Mouse (Mus musculus) MEL (cell line): ENCODE data around the gene Plb1. TPM values are rescaled to one million over a fixed set of nuclear protein-coding genes. Genes with fewer than 3 reads are reported as not detected.

Experiments used
- DNase-seq: peaks from one replicate; pipeline ENCODE4 v3.0.0; 2011; ENCODE audit warnings: low read depth, low spot score
- H3K27ac ChIP-seq: 2 replicates; pipeline ENCODE4 v1.5.1; 2012; ENCODE audit warnings: low read depth, mild to moderate bottlenecking, control low read depth, low read length, moderate library complexity; ENCODE audit not compliant: control insufficient read depth
- H3K27me3 ChIP-seq, 2 experiments: fragments of 150-350 bp in 1 of 2; sonication (generic) in 1 of 2; 2 replicates each; pipeline ENCODE4 v1.6.1; 2012; ENCODE audit warnings: low read length in 2 of 2, mild to moderate bottlenecking in 2 of 2, improper control_type of control experiment in 1 of 2, moderate library complexity in 1 of 2; ENCODE audit not compliant: insufficient read depth in 2 of 2, control insufficient read depth in 1 of 2
- H3K36me3 ChIP-seq, 2 experiments: 2 replicates each; pipeline ENCODE4 v1.6.1; 2012 to 2014; ENCODE audit warnings: low read length in 2 of 2, improper control_type of control experiment in 1 of 2, inconsistent platforms in 1 of 2, mild to moderate bottlenecking in 1 of 2; ENCODE audit not compliant: insufficient read depth in 2 of 2, control insufficient read depth in 1 of 2
- H3K4me1 ChIP-seq, 2 experiments: fragments of 150-350 bp in 1 of 2; sonication (generic) in 1 of 2; 2 replicates each; pipeline ENCODE4 v1.6.1; 2012; ENCODE audit warnings: low read length in 2 of 2, improper control_type of control experiment in 1 of 2, mild to moderate bottlenecking in 1 of 2; ENCODE audit not compliant: insufficient read depth in 2 of 2, control insufficient read depth in 1 of 2
- H3K4me3 ChIP-seq, 2 experiments: fragments of 150-350 bp in 1 of 2; sonication (generic) in 1 of 2; 2 replicates each; pipeline ENCODE4 v1.5.1; 2012; ENCODE audit warnings: low read depth in 2 of 2, low read length in 2 of 2, mild to moderate bottlenecking in 2 of 2, moderate library complexity in 2 of 2, control low read depth in 1 of 2, improper control_type of control experiment in 1 of 2; ENCODE audit not compliant: control insufficient read depth in 1 of 2, insufficient read depth in 1 of 2
- H3K79me2 ChIP-seq: 2 replicates; pipeline ENCODE4 v1.6.1; 2012; ENCODE audit warnings: mild to moderate bottlenecking, low read length, moderate library complexity; ENCODE audit not compliant: control insufficient read depth, poor library complexity, insufficient read depth
- H3K9ac ChIP-seq: 2 replicates; pipeline ENCODE4 v1.6.1; 2012; ENCODE audit warnings: low read depth, mild to moderate bottlenecking, control low read depth, low read length, moderate library complexity; ENCODE audit not compliant: control insufficient read depth, poor library complexity, severe bottlenecking
- H3K9me3 ChIP-seq: fragments of 150-350 bp; sonication (generic); replicated peaks from 2 replicates; pipeline ENCODE4 v1.6.1; 2012; ENCODE audit warnings: mild to moderate bottlenecking, low read length, improper control_type of control experiment, moderate library complexity; ENCODE audit not compliant: insufficient read depth
- CHD2 ChIP-seq: IDR thresholded peaks from 2 replicates; pipeline ENCODE4 v1.6.1; 2011; ENCODE audit warnings: low read length, improper control_type of control experiment
- E2F4 ChIP-seq: IDR thresholded peaks from 2 replicates; pipeline ENCODE4 v1.6.1; 2011; ENCODE audit warnings: low read depth, low read length, improper control_type of control experiment, borderline replicate concordance
- GABPA ChIP-seq: IDR thresholded peaks from 2 replicates; pipeline ENCODE4 v1.6.1; 2012; ENCODE audit warnings: low read depth, mild to moderate bottlenecking, inconsistent platforms, low read length, improper control_type of control experiment, moderate library complexity
- JUND ChIP-seq: IDR thresholded peaks from 2 replicates; pipeline ENCODE4 v1.6.1; 2011; ENCODE audit warnings: low read depth, mild to moderate bottlenecking, improper control_type of control experiment, low read length
- KAT2A ChIP-seq: conservative IDR thresholded peaks from 2 replicates; pipeline ENCODE4 v1.6.1; 2012; ENCODE audit warnings: low read depth, low read length, improper control_type of control experiment, inconsistent platforms
- MAFK ChIP-seq: IDR thresholded peaks from 2 replicates; pipeline ENCODE4 v1.6.1; 2011; ENCODE audit warnings: low read depth, mild to moderate bottlenecking, low read length, improper control_type of control experiment, borderline replicate concordance
- MEF2A ChIP-seq: IDR thresholded peaks from 2 replicates; pipeline ENCODE4 v1.6.1; 2014; ENCODE audit warnings: low read depth, mild to moderate bottlenecking, inconsistent platforms, low read length, improper control_type of control experiment; ENCODE audit not compliant: poor library complexity, insufficient replicate concordance, severe bottlenecking; ENCODE audit errors: extremely low read depth
- MXI1 ChIP-seq: IDR thresholded peaks from 2 replicates; pipeline ENCODE4 v1.6.1; 2011; ENCODE audit warnings: mild to moderate bottlenecking, low read depth, low read length, improper control_type of control experiment
- MYB ChIP-seq: IDR thresholded peaks from 2 replicates; pipeline ENCODE4 v1.6.1; 2011; ENCODE audit warnings: mild to moderate bottlenecking, low read depth, low read length, improper control_type of control experiment
- MYC ChIP-seq: IDR thresholded peaks from 2 replicates; pipeline ENCODE4 v1.6.1; 2011; ENCODE audit warnings: low read depth, mild to moderate bottlenecking, low read length, improper control_type of control experiment, moderate library complexity
- NELFE ChIP-seq: IDR thresholded peaks from 2 replicates; pipeline ENCODE4 v1.6.1; 2011; ENCODE audit warnings: low read depth, low read length, improper control_type of control experiment
- NRF1 ChIP-seq: IDR thresholded peaks from 2 replicates; pipeline ENCODE4 v1.6.1; 2014; ENCODE audit warnings: low read depth, mild to moderate bottlenecking, inconsistent platforms, low read length, improper control_type of control experiment, moderate library complexity; ENCODE audit not compliant: poor library complexity, insufficient read depth, severe bottlenecking
- POLR2A ChIP-seq, 2 experiments: IDR thresholded peaks; 2 replicates each; pipeline ENCODE4 v1.6.1; 2011 to 2012; ENCODE audit warnings: low read length in 2 of 2, mild to moderate bottlenecking in 2 of 2, control low read depth in 1 of 2, improper control_type of control experiment in 1 of 2, low read depth in 1 of 2, moderate library complexity in 1 of 2; ENCODE audit not compliant: control insufficient read depth in 1 of 2, insufficient read depth in 1 of 2, poor library complexity in 1 of 2
- POLR2AphosphoS2 ChIP-seq: IDR thresholded peaks from 2 replicates; pipeline ENCODE4 v1.6.1; 2011; ENCODE audit warnings: low read length, improper control_type of control experiment
- POLR2AphosphoS5 ChIP-seq: IDR thresholded peaks from 2 replicates; pipeline ENCODE4 v1.6.1; 2012; ENCODE audit warnings: low read depth, borderline replicate concordance, mild to moderate bottlenecking, inconsistent platforms, low read length, moderate library complexity, mixed read lengths
- RCOR1 ChIP-seq: IDR thresholded peaks from 2 replicates; pipeline ENCODE4 v1.6.1; 2012; ENCODE audit warnings: low read depth, mild to moderate bottlenecking, inconsistent platforms, low read length, improper control_type of control experiment
- SMC3 ChIP-seq: IDR thresholded peaks from 2 replicates; pipeline ENCODE4 v1.6.1; 2011; ENCODE audit warnings: low read depth, low read length, improper control_type of control experiment
- TAL1 ChIP-seq: IDR thresholded peaks from 2 replicates; pipeline ENCODE4 v1.6.1; 2012; ENCODE audit warnings: mild to moderate bottlenecking, inconsistent platforms, low read length, moderate library complexity, mixed read lengths
- TBP ChIP-seq: IDR thresholded peaks from 2 replicates; pipeline ENCODE4 v1.8.0; 2011; ENCODE audit warnings: low read depth, low read length, improper control_type of control experiment
- TCF12 ChIP-seq: IDR thresholded peaks from 2 replicates; pipeline ENCODE4 v1.6.1; 2014; ENCODE audit warnings: low read depth, mild to moderate bottlenecking, inconsistent platforms, low read length, improper control_type of control experiment, moderate library complexity
- ZC3H11A ChIP-seq: IDR thresholded peaks from 2 replicates; pipeline ENCODE4 v1.6.1; 2012; ENCODE audit warnings: low read depth, mild to moderate bottlenecking, inconsistent platforms, low read length, improper control_type of control experiment
- ZKSCAN1 ChIP-seq: IDR thresholded peaks from 2 replicates; pipeline ENCODE4 v1.6.1; 2012; ENCODE audit warnings: low read depth, mild to moderate bottlenecking, inconsistent platforms, low read length, improper control_type of control experiment, moderate library complexity
- polyA plus RNA-seq, 2 experiments: library from polyadenylated mRNA; stranded (reverse) in 1 of 2; unstranded in 1 of 2; fragments of >175 nt in 1 of 2; fragments of >200 nt in 1 of 2; gene quantifications; 2 replicates each; pipeline versions ENCODE4 v1.2.1 to v1.2.4; 2012; ENCODE audit warnings: low replicate concordance in 2 of 2, low read depth in 1 of 2; ENCODE audit not compliant: insufficient read length in 2 of 2, insufficient read depth in 1 of 2, missing spikeins in 1 of 2
- total RNA-seq: library from RNA; depleted of rRNA; stranded (reverse); fragments of 300-350 nt; gene quantifications from 2 replicates; pipeline ENCODE4 v1.2.3, GENCODE M21; 2012

Gene Plb1
- total and polyA plus RNA-seq, 3 experiments, result not detected

DNA sequence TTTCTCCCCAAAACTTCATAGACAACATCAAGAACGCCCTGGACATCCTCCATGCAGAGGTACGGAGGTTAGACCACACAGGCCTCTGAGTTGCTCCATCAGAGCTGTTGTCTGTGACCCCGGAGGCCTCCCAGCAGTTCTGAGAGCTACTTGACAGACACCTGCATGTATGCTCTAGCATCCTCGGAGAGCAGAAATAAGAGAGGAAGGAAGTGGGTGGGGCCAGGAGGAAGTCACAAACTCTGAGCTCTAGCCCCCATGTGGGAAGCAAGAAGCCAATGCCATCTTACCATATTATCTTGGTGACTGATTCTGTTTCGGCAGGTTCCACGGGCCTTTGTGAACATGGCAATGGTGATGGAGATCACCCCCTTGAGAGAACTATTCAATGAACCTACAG lies 81.2 kb downstream of the Plb1 start:
- Histone ChIP-seq H3K9me3 (no peaks in the 10 kb centered on the region), H3K79me2 (no peaks in the 10 kb centered on the region), H3K4me3 (no peak overlapping the region)
- TF ChIP-seq E2F4, result no peak
- TF ChIP-seq CHD2, result no peak
- TF ChIP-seq MYC, result no peak
- no peak for TF ChIP-seq MEF2A
- TF ChIP-seq ZKSCAN1, result no peak
- TF ChIP-seq NRF1, result no peak
- no peak for TF ChIP-seq ZC3H11A
- TF ChIP-seq TAL1, result no peak
- no peak for TF ChIP-seq RCOR1
- no peak for TF ChIP-seq POLR2AphosphoS2
- no peak for TF ChIP-seq TCF12
- no peak for TF ChIP-seq TBP
- TF ChIP-seq KAT2A, result no peak
- no peak for TF ChIP-seq POLR2AphosphoS5
- TF ChIP-seq MYB, result no peak
- TF ChIP-seq, all 39 proteins: peak for 0
- peaks cover 4 to 15% of the 10 kb centered on the region in 2 experiments; a peak in 3 of 4 replicates for H3K27me3 ChIP-seq
- H3K36me3 ChIP-seq, result no peaks in the 10 kb centered on the region
- H3K27ac ChIP-seq, result no peak overlapping the region
- no peaks in the 10 kb centered on the region for H3K4me1 ChIP-seq
- DNase-seq, result no peak
- no peak overlapping the region for H3K9ac ChIP-seq

DNA sequence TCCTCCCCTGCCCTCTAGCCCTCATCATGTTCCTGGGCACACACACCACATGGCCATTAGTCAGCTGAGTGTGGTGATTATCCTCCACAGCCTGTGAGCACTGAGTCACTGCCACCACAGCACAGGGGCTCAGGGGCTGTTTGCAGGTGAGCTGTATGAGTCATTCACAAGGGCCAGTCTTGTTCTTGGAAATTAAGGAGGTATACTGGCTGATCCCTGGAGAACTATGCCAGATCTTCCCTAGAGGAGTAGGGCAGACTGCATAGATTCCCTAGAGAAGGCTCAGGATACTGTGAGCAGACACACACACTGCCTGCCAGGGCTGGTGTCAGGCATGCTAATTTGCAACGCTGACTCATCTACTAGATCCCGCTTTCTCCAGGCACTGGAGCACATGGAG lies 82.2 kb downstream of the Plb1 start:
- Histone ChIP-seq H3K27me3 (peaks cover 4 to 7% of the 10 kb centered on the region in 2 experiments), H3K4me1 (no peaks in the 10 kb centered on the region), H3K27ac (no peak overlapping the region), H3K79me2 (no peaks in the 10 kb centered on the region), H3K9me3 (no peaks in the 10 kb centered on the region), H3K4me3 (no peak overlapping the region), H3K9ac (no peak overlapping the region), H3K36me3 (no peaks in the 10 kb centered on the region)
- TF ChIP-seq MAFK (no peak), NRF1 (no peak), E2F4 (no peak), CHD2 (no peak), GABPA (no peak), JUND (no peak), SMC3 (no peak), MYC (no peak), ZKSCAN1 (no peak), RCOR1 (no peak), POLR2A (IDR thresholded peaks at IDR 0.05; ENCODE audit: control insufficient read depth in 1 of 2, insufficient read depth in 1 of 2, low read depth in 1 of 2, low read length in 2 of 2, poor library complexity in 1 of 2) (no peak), NELFE (no peak), KAT2A (no peak), MXI1 (no peak), POLR2AphosphoS2 (no peak)
- no peak for DNase-seq
